Comparison of ENCODE assay signal across 11 mouse cellular contexts in the genomic region with DNA sequence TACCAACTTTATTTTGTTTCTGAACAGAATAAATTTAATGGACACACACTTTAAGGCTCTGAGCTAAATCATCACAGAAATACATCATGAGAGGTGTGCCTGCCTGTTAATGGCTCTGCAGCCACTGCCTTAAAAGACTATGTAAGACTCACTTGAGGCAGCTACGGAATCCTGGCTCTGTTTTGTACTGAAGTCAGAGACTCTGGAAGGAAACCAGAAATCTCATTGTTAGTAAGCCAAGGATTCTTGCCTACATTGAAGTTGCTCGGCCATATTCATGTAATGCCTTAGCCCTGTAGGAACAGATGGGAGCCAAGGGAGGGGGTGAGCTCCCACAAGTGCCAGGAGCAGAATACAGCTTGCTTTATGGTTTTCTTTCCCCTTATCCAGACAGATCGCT.
DNase-seq lines count a peak whose midpoint lies in the region; ATAC-seq and TF ChIP-seq lines count a peak whose summit lies in the region.
"Had no signal": no experiment of that assay in that cellular context is flagged by ENCODE, and none has a peak within 500 bp of the region (broad histone marks: within the 10 kb centered on the region; RNA-seq: fewer than 3 reads in every experiment).

No protein-coding gene starts in this region.

- TF ChIP-seq CTCF in lung, embryonic 14.5 days (IDR thresholded peaks at IDR 0.05; ENCODE audit: low read depth) = no peak
- no peak for TF ChIP-seq CTCF in layer of hippocampus, adult 2 months (conservative IDR thresholded peaks at IDR 0.05)

- no peaks in the 10 kb centered on the region for H3K27me3 ChIP-seq in lung, embryonic 14.5 days (ENCODE audit: insufficient read depth, low read length)
- no peaks in the 10 kb centered on the region for H3K27me3 ChIP-seq in intestine, embryonic 16.5 days (replicated peaks; ENCODE audit: control insufficient read depth, insufficient read depth, low read length)
- H3K27me3 ChIP-seq: limb, embryonic 15.5 days; midbrain, embryonic 12.5 days had no signal

- peak; percentile 23 for DNase-seq in lung, embryonic 14.5 days
- no peak for DNase-seq in lung, postnatal 10 days
- peak; percentile 93 for DNase-seq in cerebellum, adult 9-10 months
- DNase-seq in layer of hippocampus, adult 2 months (ENCODE audit: low spot score in 2 of 2) = peak; percentile 55 to 86
- peak; percentile 59 to 74 for DNase-seq in right cerebral cortex, adult 2 months (ENCODE audit: low spot score in 2 of 2)
- no peak for DNase-seq in heart, postnatal 25 days (ENCODE audit: low spot score)
- DNase-seq: kidney, adult 9 months had no signal

- H3K4me3 ChIP-seq in lung, embryonic 14.5 days (ENCODE audit: low read depth, low read length) = no peak overlapping the region
- no peak overlapping the region for H3K4me3 ChIP-seq in layer of hippocampus, adult 2 months
- H3K4me3 ChIP-seq in intestine, embryonic 16.5 days (ENCODE audit: low read length) = no peak overlapping the region
- H3K4me3 ChIP-seq: limb, embryonic 15.5 days; midbrain, embryonic 12.5 days had no signal

- no peak overlapping the region for H3K9ac ChIP-seq in lung, embryonic 14.5 days
- H3K9ac ChIP-seq in intestine, embryonic 16.5 days (ENCODE audit: low read depth, low read length) = no peak overlapping the region
- H3K9ac ChIP-seq: limb, embryonic 15.5 days; midbrain, embryonic 12.5 days had no signal

- ATAC-seq in lung, embryonic 14.5 days (ENCODE audit: insufficient read depth) = no peak
- no peak for ATAC-seq in intestine, embryonic 16.5 days
- no peak for ATAC-seq in erythroid progenitor cell, adult 5-6 weeks (replicated peaks; ENCODE audit: low FRiP score, poor library complexity, severe bottlenecking)

- no peak overlapping the region for H3K27ac ChIP-seq in lung, embryonic 14.5 days (ENCODE audit: low read depth)
- H3K27ac ChIP-seq in layer of hippocampus, adult 2 months = peak overlapping the region; percentile 1; the same call in 1 of the 2 replicates
- no peak overlapping the region for H3K27ac ChIP-seq in intestine, embryonic 16.5 days (ENCODE audit: low read length)
- H3K27ac ChIP-seq: limb, embryonic 15.5 days; midbrain, embryonic 12.5 days had no signal

- 68% methylated on average over 3 of the region's 3 CpGs for WGBS in lung, embryonic 14.5 days
- WGBS in intestine, embryonic 16.5 days = 54% methylated on average over 3 of the region's 3 CpGs

- H3K4me2 ChIP-seq in lung, embryonic 14.5 days = no peak overlapping the region
- no peak overlapping the region for H3K4me2 ChIP-seq in intestine, embryonic 16.5 days (ENCODE audit: low read depth, low read length)
- H3K4me2 ChIP-seq: limb, embryonic 15.5 days; midbrain, embryonic 12.5 days had no signal

- H3K9me3 ChIP-seq in lung, embryonic 14.5 days (ENCODE audit: low read depth, low read length) = no peaks in the 10 kb centered on the region
- no peaks in the 10 kb centered on the region for H3K9me3 ChIP-seq in intestine, embryonic 16.5 days (ENCODE audit: control insufficient read depth, low read length)
- H3K9me3 ChIP-seq: limb, embryonic 15.5 days; midbrain, embryonic 12.5 days had no signal

- no peaks in the 10 kb centered on the region for H3K36me3 ChIP-seq in lung, embryonic 14.5 days (ENCODE audit: insufficient read depth)
- no peaks in the 10 kb centered on the region for H3K36me3 ChIP-seq in intestine, embryonic 16.5 days (ENCODE audit: control insufficient read depth, insufficient read depth, low read length)
- H3K36me3 ChIP-seq: limb, embryonic 15.5 days; midbrain, embryonic 12.5 days had no signal

- intact Hi-C loops in heart, postnatal 25 days (cut with DNase I) = no loop called here

- H3K4me1 ChIP-seq in lung, embryonic 14.5 days (ENCODE audit: insufficient read depth) = no peaks in the 10 kb centered on the region
- no peaks in the 10 kb centered on the region for H3K4me1 ChIP-seq in intestine, embryonic 16.5 days (ENCODE audit: control insufficient read depth, insufficient read depth, low read length)
- H3K4me1 ChIP-seq: limb, embryonic 15.5 days; midbrain, embryonic 12.5 days had no signal

Comparison
In these comparisons a context has a peak if more than half of its experiments do, and no peak if none do; other contexts are left out.
1. DNase-seq: peak in lung, embryonic 14.5 days (single experiment), cerebellum, adult 9-10 months (single experiment), layer of hippocampus, adult 2 months (2 of 2) and right cerebral cortex, adult 2 months (2 of 2); none in lung, postnatal 10 days (single experiment) and heart, postnatal 25 days (single experiment).